Mouse (Mus musculus) myocyte (in vitro differentiated cells): ENCODE results near the gene Nr2c2ap. TPM values are rescaled to one million over a fixed set of nuclear protein-coding genes. Genes with fewer than 3 reads are reported as not detected.

Experiments used
- H3K27me3 ChIP-seq: one replicate; pipeline ENCODE4 v1.6.1; 2011; ENCODE audit not compliant: control insufficient read depth, insufficient read depth, insufficient read length
- H3K36me3 ChIP-seq: one replicate; pipeline ENCODE4 v1.6.1; 2011; ENCODE audit not compliant: control insufficient read depth, insufficient read depth
- H3K4me2 ChIP-seq: one replicate; pipeline ENCODE4 v1.6.1; 2011; ENCODE audit warnings: low read depth, control low read depth
- H3K4me3 ChIP-seq: one replicate; pipeline ENCODE4 v1.5.1; 2011; ENCODE audit warnings: mild to moderate bottlenecking, control low read depth, moderate library complexity
- H3K79me2 ChIP-seq: one replicate; pipeline ENCODE4 v1.6.1; 2011; ENCODE audit not compliant: control insufficient read depth, insufficient read depth
- H3ac ChIP-seq: one replicate; pipeline ENCODE4 v1.6.1; 2011; ENCODE audit not compliant: control insufficient read depth, insufficient read length
- CEBPB ChIP-seq: IDR thresholded peaks from 2 replicates; pipeline ENCODE4 v1.6.1; 2011; ENCODE audit warnings: mild to moderate bottlenecking, moderate library complexity; ENCODE audit not compliant: poor library complexity, insufficient read depth, severe bottlenecking
- E2F4 ChIP-seq: IDR thresholded peaks from one replicate; pipeline ENCODE4 v1.6.1; 2011; ENCODE audit warnings: mild to moderate bottlenecking, control low read depth, moderate library complexity; ENCODE audit not compliant: insufficient read depth
- MAX ChIP-seq: IDR thresholded peaks from one replicate; pipeline ENCODE4 v1.6.1; 2011; ENCODE audit warnings: low read depth, mild to moderate bottlenecking, control low read depth
- MYOD1 ChIP-seq, 3 experiments: IDR thresholded peaks; one replicate each; pipeline ENCODE4 v1.6.1; 2011; ENCODE audit warnings: control low read depth in 2 of 3, low read depth in 2 of 3, mild to moderate bottlenecking in 2 of 3, moderate library complexity in 1 of 3; ENCODE audit not compliant: insufficient read length in 2 of 3, control insufficient read depth in 1 of 3
- MYOG ChIP-seq, 3 experiments: IDR thresholded peaks; one replicate each; pipeline ENCODE4 v1.6.1; 2011; ENCODE audit warnings: control low read depth in 2 of 3, low read depth in 2 of 3, mild to moderate bottlenecking in 2 of 3; ENCODE audit not compliant: insufficient read length in 2 of 3, control insufficient read depth in 1 of 3, insufficient read depth in 1 of 3
- POLR2A ChIP-seq: IDR thresholded peaks from one replicate; pipeline ENCODE4 v1.6.1; 2011; ENCODE audit warnings: low read depth, mild to moderate bottlenecking, control low read depth, moderate library complexity; ENCODE audit not compliant: insufficient read length
- POLR2AphosphoS2 ChIP-seq: IDR thresholded peaks from one replicate; pipeline ENCODE4 v1.6.1; 2011; ENCODE audit warnings: low read depth, control low read depth; ENCODE audit not compliant: insufficient read length
- REST ChIP-seq: IDR thresholded peaks from one replicate; pipeline ENCODE4 v1.6.1; 2011; ENCODE audit warnings: mild to moderate bottlenecking, control low read depth, moderate library complexity; ENCODE audit not compliant: insufficient read depth, insufficient read length
- SRF ChIP-seq: IDR thresholded peaks from one replicate; pipeline ENCODE4 v1.6.1; 2011; ENCODE audit warnings: low read depth; ENCODE audit not compliant: control insufficient read depth, insufficient read length
- TCF12 ChIP-seq: IDR thresholded peaks from one replicate; pipeline ENCODE4 v1.6.1; 2011; ENCODE audit warnings: mild to moderate bottlenecking, control low read depth; ENCODE audit not compliant: poor library complexity, insufficient read depth, severe bottlenecking
- TCF3 ChIP-seq: IDR thresholded peaks from one replicate; pipeline ENCODE4 v1.6.1; 2011; ENCODE audit warnings: low read depth, control low read depth; ENCODE audit not compliant: insufficient read length
- USF1 ChIP-seq: IDR thresholded peaks from one replicate; pipeline ENCODE4 v1.6.1; 2011; ENCODE audit warnings: low read depth, mild to moderate bottlenecking, control low read depth, moderate library complexity
- polyA plus RNA-seq: library from polyadenylated mRNA; unstranded; fragments of >200 nt; fragmentation: generic; extraction: Trizol; gene quantifications from one replicate; pipeline ENCODE4 v1.2.1, GENCODE M21; 2012; ENCODE audit warnings: missing spikeins

Gene Nr2c2ap
- polyA plus RNA-seq, 1 experiment: 41.3 TPM

DNA sequence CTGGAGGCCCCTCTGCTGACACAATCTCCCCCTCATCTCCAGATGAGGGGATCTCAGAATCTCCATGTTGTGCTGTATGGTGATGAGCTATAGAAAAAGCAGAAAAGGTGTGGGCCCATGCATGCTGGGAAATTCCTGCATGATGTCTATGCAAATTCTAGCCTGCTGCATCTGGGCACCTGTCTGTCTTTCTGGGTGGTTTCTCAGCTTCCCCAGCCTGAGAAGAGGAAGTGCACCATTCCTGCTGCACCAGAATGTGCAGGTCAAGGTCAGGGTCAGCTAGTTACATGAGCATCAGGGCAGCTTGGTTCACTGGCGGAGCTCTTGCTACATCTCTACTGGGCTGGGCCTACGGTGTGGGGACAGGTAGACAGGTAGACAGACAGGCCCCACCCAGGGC lies 20.7 kb upstream of the Nr2c2ap start:
- no peak overlapping the region for H3K4me2 ChIP-seq
- no peak overlapping the region for H3ac ChIP-seq
- TF ChIP-seq REST: no peak
- no peak for TF ChIP-seq MAX
- TF ChIP-seq SRF: no peak
- no peak for TF ChIP-seq TCF12
- no peak for TF ChIP-seq E2F4
- no peak overlapping the region for H3K4me3 ChIP-seq
- H3K79me2 ChIP-seq: no peaks in the 10 kb centered on the region
- H3K36me3 ChIP-seq: no peaks in the 10 kb centered on the region
- peaks cover 93% of the 10 kb centered on the region for H3K27me3 ChIP-seq

GRCm38 (mm10) chr8:70111192-70111795 lies 19.8 kb upstream of the Nr2c2ap start:
- Histone ChIP-seq H3K4me3 (no peak overlapping the region), H3K4me2 (no peak overlapping the region), H3ac (no peak overlapping the region), H3K79me2 (no peaks in the 10 kb centered on the region), H3K36me3 (no peaks in the 10 kb centered on the region), H3K27me3 (peaks cover 94% of the 10 kb centered on the region)
- TF ChIP-seq E2F4 (no peak), MYOD1 (IDR thresholded peaks at IDR 0.05; ENCODE audit: control insufficient read depth in 1 of 3, insufficient read length in 2 of 3, low read depth in 2 of 3) (no peak), POLR2A (no peak), MAX (no peak), TCF12 (no peak), TCF3 (no peak), MYOG (IDR thresholded peaks at IDR 0.05; ENCODE audit: control insufficient read depth in 1 of 3, insufficient read depth in 1 of 3, insufficient read length in 2 of 3, low read depth in 2 of 3) (no peak), USF1 (no peak), CEBPB (no peak), SRF (no peak), POLR2AphosphoS2 (no peak), REST (no peak)

- Histone ChIP-seq H3K27me3 (peaks cover 97% of the 10 kb centered on the region), H3K79me2 (no peaks in the 10 kb centered on the region), H3K36me3 (no peaks in the 10 kb centered on the region), H3K4me2 (no peak overlapping the region), H3ac (no peak overlapping the region), H3K4me3 (no peak overlapping the region)
- TF ChIP-seq POLR2A (no peak), CEBPB (no peak), POLR2AphosphoS2 (no peak), SRF (no peak), USF1 (no peak), TCF12 (no peak), MYOD1 (IDR thresholded peaks at IDR 0.05; ENCODE audit: control insufficient read depth in 1 of 3, insufficient read length in 2 of 3, low read depth in 2 of 3) (no peak), MAX (no peak), REST (no peak), TCF3 (no peak), MYOG (IDR thresholded peaks at IDR 0.05; ENCODE audit: control insufficient read depth in 1 of 3, insufficient read depth in 1 of 3, insufficient read length in 2 of 3, low read depth in 2 of 3) (no peak), E2F4 (no peak)
These were observed 18.6 kb upstream of the Nr2c2ap start for GRCm38 (mm10) chr8:70112401-70113016.

- H3K27me3 ChIP-seq: peaks cover 88% of the 10 kb centered on the region
- H3K36me3 ChIP-seq: no peaks in the 10 kb centered on the region
- H3ac ChIP-seq: no peak overlapping the region
- TF ChIP-seq TCF12 (no peak), CEBPB (no peak), MAX (no peak), POLR2A (no peak)
- no peaks in the 10 kb centered on the region for H3K79me2 ChIP-seq
- no peak overlapping the region for H3K4me3 ChIP-seq
- H3K4me2 ChIP-seq: no peak overlapping the region
These were observed 16.6 kb upstream of the Nr2c2ap start for GRCm38 (mm10) chr8:70114488-70114887.

DNA sequence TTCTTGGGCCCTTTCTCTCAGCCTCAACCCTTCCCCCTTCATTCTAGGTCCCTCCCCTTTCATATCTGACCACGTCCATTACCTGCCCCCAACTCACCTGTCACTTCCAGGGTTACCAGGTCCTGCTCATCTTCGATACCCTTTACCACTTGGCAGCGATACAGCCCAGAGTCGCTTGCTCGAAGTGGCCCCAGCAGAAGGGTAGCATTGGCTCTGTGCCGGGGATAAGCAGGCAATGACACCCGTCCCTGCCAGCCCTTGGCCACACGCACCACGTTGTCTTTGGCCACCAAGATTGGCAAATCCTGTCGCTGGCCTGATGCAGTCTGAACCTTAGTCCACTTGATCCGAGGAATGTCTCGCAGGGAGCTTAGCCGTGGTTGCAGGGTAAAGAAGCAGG lies 16.2 kb upstream of the Nr2c2ap start:
- H3K4me2 ChIP-seq: no peak overlapping the region
- H3K4me3 ChIP-seq: no peak overlapping the region
- no peak overlapping the region for H3ac ChIP-seq
- TF ChIP-seq SRF: no peak
- TF ChIP-seq CEBPB: no peak
- no peak for TF ChIP-seq MAX
- peaks cover 88% of the 10 kb centered on the region for H3K27me3 ChIP-seq
- no peaks in the 10 kb centered on the region for H3K79me2 ChIP-seq
- H3K36me3 ChIP-seq: no peaks in the 10 kb centered on the region
